Mouse (Mus musculus) hindbrain, embryonic 14.5 days (tissue): ENCODE data around the gene Hs2st1. TPM values are rescaled to one million over a fixed set of nuclear protein-coding genes. Genes with fewer than 3 reads are reported as not detected.
A peak's percentile ranks its signal among the peaks of the same experiment; 100 is the strongest.

Experiments
- ATAC-seq: fragments of 200-750 bp; cut with Nextera tagmentation; 2 replicates; pipeline ENCODE4 v1.8.0; 2017; ENCODE audit warnings: moderate number of reproducible peaks, mild to moderate bottlenecking, moderate TSS enrichment, moderate library complexity; ENCODE audit not compliant: low FRiP score
- DNase-seq: peaks from one replicate; pipeline ENCODE4 v3.0.0-alpha.2; 2015; ENCODE audit warnings: low spot score
- H3K27ac ChIP-seq: fragments of 300-500 bp; sonication (generic); 2 replicates; pipeline ENCODE4 v1.5.1; 2014; ENCODE audit warnings: mild to moderate bottlenecking, moderate library complexity
- H3K27me3 ChIP-seq: fragments of 300-500 bp; sonication (generic); 2 replicates; pipeline ENCODE4 v1.6.1; 2014; ENCODE audit warnings: mild to moderate bottlenecking, low read length, mixed read lengths; ENCODE audit not compliant: control insufficient read depth, insufficient read depth
- H3K36me3 ChIP-seq: fragments of 300-500 bp; sonication (generic); replicated peaks from 2 replicates; pipeline ENCODE4 v1.6.1; 2014; ENCODE audit not compliant: control insufficient read depth, insufficient read depth
- H3K4me1 ChIP-seq: fragments of 300-500 bp; sonication (generic); replicated peaks from 2 replicates; pipeline ENCODE4 v1.6.1; 2014; ENCODE audit warnings: antibody characterized with exemption, low read length, mixed read lengths; ENCODE audit not compliant: control insufficient read depth, insufficient read depth
- H3K4me2 ChIP-seq: fragments of 300-500 bp; sonication (generic); replicated peaks from 2 replicates; pipeline ENCODE4 v1.6.1; 2014; ENCODE audit warnings: mild to moderate bottlenecking, moderate library complexity
- H3K4me3 ChIP-seq: fragments of 300-500 bp; sonication (generic); replicated peaks from 2 replicates; pipeline ENCODE4 v1.5.1; 2014; ENCODE audit warnings: mild to moderate bottlenecking, low read length
- H3K9ac ChIP-seq: fragments of 300-500 bp; sonication (generic); 2 replicates; pipeline ENCODE4 v1.6.1; 2014
- H3K9me3 ChIP-seq: fragments of 300-500 bp; sonication (generic); 2 replicates; pipeline ENCODE4 v1.6.1; 2016; ENCODE audit warnings: low read length; ENCODE audit not compliant: control insufficient read depth
- WGBS: fragments of 180-500 bp; shearing (Covaris S2); extraction: QIAGEN DNeasy Blood & Tissue Kit; methylation state at CpG from one replicate; pipeline ENCODE4 v1.1.7; 2014; 5-methylcytosine and 5-hydroxymethylcytosine counted together
- polyA plus RNA-seq: library from polyadenylated mRNA; unstranded; fragments of >200 nt; fragmentation: Nextera tagmentation; extraction: Ambion mirVana; gene quantifications from 2 replicates; pipeline ENCODE4 v1.2.1, GENCODE M21; 2014

The Hs2st1 gene
- polyA plus RNA-seq, 1 experiment from 2014 or later, result 15.2 TPM

DNA sequence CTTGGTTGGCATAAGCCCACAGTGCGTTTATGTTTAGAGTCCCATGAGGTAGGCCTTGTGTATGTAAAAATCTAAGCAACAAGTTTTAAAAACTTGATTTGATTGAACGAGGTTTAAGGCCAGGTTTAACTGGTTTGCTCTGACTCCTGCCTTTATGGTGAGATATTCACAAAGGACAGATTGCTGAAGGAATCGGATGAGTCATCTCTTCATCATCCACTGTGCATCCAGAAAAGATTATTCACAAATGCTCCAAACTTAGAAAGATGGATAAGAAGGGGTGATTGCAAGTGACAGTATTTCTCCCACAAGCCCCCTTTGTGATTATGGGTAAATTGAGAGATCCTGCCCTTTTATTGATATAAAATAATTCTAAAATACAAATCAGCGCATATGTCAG lies 8.9 kb upstream of the Hs2st1 start:
- H3K9me3 ChIP-seq, result no peaks in the 10 kb centered on the region
- no peak overlapping the region for H3K4me2 ChIP-seq
- 96% methylated on average over 4 of the region's 4 CpGs for WGBS
- ATAC-seq (no peak), DNase-seq (no peak)
- no peak overlapping the region for H3K4me3 ChIP-seq
- H3K27ac ChIP-seq, result no peak overlapping the region
- H3K4me1 ChIP-seq, result no peaks in the 10 kb centered on the region
- no peaks in the 10 kb centered on the region for H3K27me3 ChIP-seq
- H3K9ac ChIP-seq, result no peak overlapping the region
- peaks cover 37% of the 10 kb centered on the region for H3K36me3 ChIP-seq

DNA sequence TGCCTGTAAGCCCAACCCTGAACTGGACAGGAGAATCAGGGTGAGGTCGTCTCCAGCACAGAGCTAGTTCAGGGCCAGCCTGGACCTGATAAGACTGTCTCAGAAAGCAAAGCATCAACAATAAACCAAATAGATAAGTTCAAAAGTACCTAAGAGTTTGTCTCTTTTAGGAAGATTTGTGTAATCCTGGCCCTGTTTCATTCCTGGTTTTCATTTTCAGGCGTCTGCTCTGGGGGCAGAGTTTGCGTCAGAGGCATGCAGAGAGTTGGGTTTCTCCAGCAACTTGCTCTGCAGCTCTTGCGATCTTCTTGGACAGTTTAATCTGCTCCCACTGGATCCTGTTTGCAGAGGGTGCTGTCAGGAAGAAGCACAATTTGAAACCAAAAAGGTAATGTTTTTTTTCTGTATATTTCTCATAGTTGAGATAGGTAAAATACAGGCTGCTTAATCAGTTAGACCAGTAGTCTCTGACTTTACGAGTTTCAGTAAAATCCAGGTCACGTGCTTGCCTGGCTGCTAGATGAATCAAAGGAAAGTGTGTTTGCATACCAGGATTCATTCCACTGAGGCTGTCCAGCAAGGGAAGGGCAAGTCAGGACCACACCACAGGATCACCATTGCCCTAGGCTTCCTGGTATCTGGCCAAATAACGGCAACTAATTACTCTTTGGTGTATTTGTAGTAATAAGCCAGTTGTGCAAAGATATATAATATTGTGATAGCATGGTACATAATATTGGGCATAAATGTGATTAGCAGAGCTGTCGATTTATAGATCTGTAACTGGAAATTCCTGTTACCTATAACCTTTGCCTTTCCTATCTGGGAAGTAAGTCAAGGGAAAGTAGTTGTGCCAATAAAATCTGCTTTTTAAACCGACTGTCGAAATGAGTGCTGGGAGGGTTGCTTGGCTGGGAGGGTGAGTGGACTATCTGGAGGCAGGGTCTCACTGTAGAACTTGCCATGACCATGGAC lies 7.7 kb upstream of the Hs2st1 start:
- H3K36me3 ChIP-seq, result peaks cover 37% of the 10 kb centered on the region
- H3K9ac ChIP-seq, result no peak overlapping the region
- H3K4me1 ChIP-seq, result no peaks in the 10 kb centered on the region
- no peaks in the 10 kb centered on the region for H3K27me3 ChIP-seq
- H3K4me3 ChIP-seq, result no peak overlapping the region
- no peak overlapping the region for H3K27ac ChIP-seq
- 92% methylated on average over 10 of the region's 10 CpGs for WGBS
- no peaks in the 10 kb centered on the region for H3K9me3 ChIP-seq
- no peak overlapping the region for H3K4me2 ChIP-seq
- DNase-seq, result no peak
- ATAC-seq, result no peak

DNA sequence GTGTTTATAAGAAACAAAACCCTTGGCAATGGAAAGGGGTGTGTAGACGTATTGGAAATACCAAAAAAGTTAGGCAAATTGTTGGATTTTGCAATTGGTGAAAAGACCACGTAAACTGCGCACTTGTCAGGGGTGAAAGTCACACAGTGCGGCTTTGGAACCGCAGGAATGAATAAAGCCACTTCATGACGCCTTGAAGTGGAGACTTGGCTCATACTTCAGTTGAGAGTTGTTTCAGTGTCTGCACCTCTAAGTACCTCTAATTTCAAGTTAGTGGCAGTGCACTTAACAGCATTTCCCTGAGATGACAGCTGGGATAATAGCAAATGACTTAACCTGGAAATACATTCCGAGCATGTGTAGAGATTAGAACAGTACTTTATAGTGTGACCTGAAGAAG lies 4.3 kb upstream of the Hs2st1 start:
- no peak overlapping the region for H3K4me3 ChIP-seq
- ATAC-seq, result no peak
- no peak overlapping the region for H3K27ac ChIP-seq
- DNase-seq, result no peak
- no peak overlapping the region for H3K9ac ChIP-seq
- H3K4me2 ChIP-seq, result no peak overlapping the region
- 94% methylated on average over 7 of the region's 7 CpGs for WGBS
- H3K4me1 ChIP-seq, result peaks cover 11% of the 10 kb centered on the region
- no peaks in the 10 kb centered on the region for H3K27me3 ChIP-seq
- H3K9me3 ChIP-seq, result no peaks in the 10 kb centered on the region
- peaks cover 18% of the 10 kb centered on the region for H3K36me3 ChIP-seq

DNA sequence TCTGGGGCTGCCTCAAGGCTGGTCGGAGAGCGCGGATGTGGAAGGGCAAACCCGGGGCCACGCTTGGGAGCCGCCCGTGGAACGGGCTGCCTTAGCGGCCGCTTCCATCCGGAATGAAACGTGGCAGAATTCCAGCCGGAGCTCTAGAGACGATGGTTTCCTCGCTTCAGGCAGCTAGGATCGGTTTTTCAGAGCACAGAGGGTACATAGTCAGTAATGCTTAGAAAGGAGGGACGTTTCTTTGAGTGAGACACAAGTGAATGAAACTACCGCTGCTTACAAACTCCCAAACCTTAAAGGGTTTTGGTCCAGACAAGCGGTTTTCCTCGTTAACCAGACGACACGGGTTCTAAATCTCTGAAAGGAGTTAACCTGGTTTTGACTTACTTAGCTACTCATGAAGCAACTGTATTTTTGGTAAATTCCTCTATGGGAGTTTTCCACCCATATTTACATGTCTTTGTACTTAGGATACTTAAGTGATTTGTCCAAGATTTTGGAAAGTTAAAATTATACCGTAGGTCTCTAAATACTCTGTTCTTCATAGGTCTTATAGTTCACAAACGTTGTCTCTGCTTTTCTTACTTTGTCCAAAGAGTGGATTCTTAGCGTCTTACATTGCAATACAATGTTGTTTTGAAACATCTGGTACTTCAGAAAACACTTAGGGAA lies 971 bp upstream of the Hs2st1 start:
- Histone ChIP-seq H3K9me3 (no peaks in the 10 kb centered on the region), H3K36me3 (no peaks in the 10 kb centered on the region; the same call in 1 of the 2 replicates), H3K4me2 (peak overlapping the region; percentile 61), H3K4me3 (peak overlapping the region; percentile 90), H3K9ac (peak overlapping the region; percentile 94), H3K4me1 (peaks cover 21% of the 10 kb centered on the region), H3K27me3 (no peaks in the 10 kb centered on the region), H3K27ac (peak overlapping the region; percentile 99)
- WGBS, result under 1% methylated on average over 25 of the region's 25 CpGs
- peak; percentile 73 for DNase-seq
- no peak for ATAC-seq

DNA sequence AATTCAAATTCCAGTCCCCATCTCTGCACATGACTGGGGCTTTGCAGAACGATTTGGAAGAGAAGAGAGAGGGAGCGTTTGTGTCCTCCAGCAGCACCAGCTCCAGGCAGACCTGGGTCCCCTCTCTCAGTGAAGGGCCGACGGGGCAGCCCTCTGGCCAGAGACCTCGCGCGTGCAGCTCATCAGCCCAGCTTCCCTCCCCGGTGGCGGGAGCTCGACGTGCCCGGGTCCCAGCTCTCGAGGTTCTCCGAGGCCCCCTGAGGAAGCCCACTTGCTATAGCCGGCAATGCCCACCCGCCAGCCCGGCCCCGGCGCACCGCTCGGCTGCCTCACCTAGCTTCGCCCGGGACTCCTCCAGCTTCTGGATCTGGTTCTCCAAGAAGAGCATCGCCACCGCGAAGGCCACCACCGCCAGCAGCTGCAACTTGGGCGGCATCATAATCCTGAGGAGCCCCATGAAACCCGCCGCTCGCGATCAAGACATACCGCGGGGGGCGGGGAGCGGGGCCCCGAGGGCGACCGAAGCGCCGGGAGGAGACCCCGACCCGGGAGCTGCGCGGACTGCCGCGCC lies 495 bp downstream of the Hs2st1 start:
- peak overlapping the region; percentile 71 for H3K4me2 ChIP-seq
- DNase-seq (peak; percentile 38), ATAC-seq (peak; percentile 17)
- no peaks in the 10 kb centered on the region for H3K9me3 ChIP-seq
- peak overlapping the region; percentile 96 for H3K27ac ChIP-seq
- peak overlapping the region; percentile 89 for H3K4me3 ChIP-seq
- WGBS, result 0% methylated on average over 43 of the region's 47 CpGs
- no peaks in the 10 kb centered on the region; the same call in 1 of the 2 replicates for H3K36me3 ChIP-seq
- H3K4me1 ChIP-seq, result peaks cover 21% of the 10 kb centered on the region
- no peaks in the 10 kb centered on the region for H3K27me3 ChIP-seq
- peak overlapping the region; percentile 72 for H3K9ac ChIP-seq

DNA sequence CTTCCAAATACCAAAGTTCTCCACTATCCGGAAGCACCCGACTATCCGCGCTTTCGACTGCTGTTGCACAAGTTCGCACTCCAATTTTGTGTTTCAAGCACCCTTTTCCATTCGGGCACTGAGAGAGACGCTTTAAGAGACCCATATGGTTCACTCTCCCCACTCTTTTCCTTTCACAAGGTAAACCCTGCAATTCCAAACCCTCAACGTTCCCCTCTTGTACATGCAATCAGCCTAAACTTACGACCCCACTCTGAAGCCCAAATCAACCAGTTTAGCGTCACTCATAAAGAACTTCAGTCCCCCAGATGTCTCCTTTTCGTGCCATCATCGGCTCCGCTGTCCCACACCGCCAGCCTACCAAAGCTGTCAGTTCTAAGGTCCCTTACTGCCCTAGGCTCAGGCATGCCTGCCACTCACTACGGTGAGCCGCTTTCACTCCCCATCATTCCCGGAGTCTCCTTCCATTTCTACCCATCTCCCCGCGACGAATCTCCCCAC lies 1.1 kb downstream of the Hs2st1 start:
- H3K9ac ChIP-seq, result peak overlapping the region; percentile 72
- ATAC-seq (no peak), DNase-seq (no peak)
- H3K27ac ChIP-seq, result peak overlapping the region; percentile 96
- WGBS, result under 1% methylated on average over 21 of the region's 21 CpGs
- H3K9me3 ChIP-seq, result no peaks in the 10 kb centered on the region
- peak overlapping the region; percentile 89 for H3K4me3 ChIP-seq
- no peaks in the 10 kb centered on the region for H3K36me3 ChIP-seq
- no peaks in the 10 kb centered on the region for H3K27me3 ChIP-seq
- H3K4me2 ChIP-seq, result peak overlapping the region; percentile 71
- peaks cover 21% of the 10 kb centered on the region for H3K4me1 ChIP-seq

DNA sequence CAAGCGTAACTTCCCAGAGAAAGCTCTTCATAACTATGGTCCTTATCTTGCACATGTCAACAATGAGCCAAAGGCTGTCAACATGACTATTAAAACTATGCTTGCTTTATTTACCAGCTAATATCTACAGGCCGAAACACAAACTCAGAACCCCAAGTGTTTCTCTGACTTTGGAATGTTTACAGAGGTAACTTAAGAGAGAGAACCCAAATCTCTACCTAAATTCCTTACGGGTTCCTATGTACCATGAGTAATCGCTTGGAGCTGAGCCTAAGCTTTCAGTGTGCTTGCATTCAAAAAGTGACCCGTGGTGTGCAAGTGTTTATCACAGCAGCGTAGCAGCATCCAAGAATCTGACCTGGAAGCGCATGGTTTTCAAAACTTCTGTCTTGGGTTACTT lies 4.8 kb downstream of the Hs2st1 start:
- Histone ChIP-seq H3K27me3 (no peaks in the 10 kb centered on the region), H3K27ac (no peak overlapping the region), H3K4me2 (no peak overlapping the region), H3K4me1 (peaks cover 9% of the 10 kb centered on the region), H3K9me3 (no peaks in the 10 kb centered on the region), H3K4me3 (no peak overlapping the region), H3K36me3 (no peaks in the 10 kb centered on the region), H3K9ac (no peak overlapping the region)
- 93% methylated on average over 7 of the region's 7 CpGs for WGBS
- ATAC-seq, result no peak
- no peak for DNase-seq

DNA sequence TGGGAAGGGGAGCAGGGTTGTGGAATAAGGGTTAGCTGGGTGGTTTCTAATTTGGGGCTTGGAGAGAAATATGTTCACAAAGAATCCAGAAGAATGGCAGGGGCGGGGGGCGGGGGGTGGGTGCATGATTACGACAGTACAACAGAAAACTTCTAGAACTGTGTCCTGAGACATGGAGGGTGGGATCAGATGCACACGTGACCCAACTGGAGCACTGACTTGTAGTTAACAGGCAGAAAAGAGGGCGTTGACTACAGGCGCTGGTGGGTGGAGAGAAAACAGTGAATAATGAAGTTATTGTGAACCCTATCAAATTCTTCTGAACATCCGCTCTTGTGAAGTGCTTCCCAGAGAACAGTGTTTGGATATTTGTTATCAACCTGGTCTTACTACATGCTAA lies 6.1 kb downstream of the Hs2st1 start:
- Histone ChIP-seq H3K4me1 (peaks cover 9% of the 10 kb centered on the region), H3K27ac (no peak overlapping the region), H3K36me3 (no peaks in the 10 kb centered on the region), H3K4me2 (no peak overlapping the region), H3K4me3 (no peak overlapping the region), H3K9ac (no peak overlapping the region), H3K27me3 (no peaks in the 10 kb centered on the region), H3K9me3 (no peaks in the 10 kb centered on the region)
- 88% methylated on average over 7 of the region's 7 CpGs for WGBS
- ATAC-seq (no peak), DNase-seq (no peak)
